Mouse (Mus musculus) testis, adult 2 months (tissue): ENCODE measurements around the gene Gm33543.

Source experiments
- CTCF ChIP-seq: fragments of 200-500 bp; IDR thresholded peaks from 2 replicates; pipeline ENCODE4 v1.5.1; 2012; ENCODE audit warnings: low read depth, mild to moderate bottlenecking, inconsistent platforms, low read length, moderate library complexity; ENCODE audit not compliant: control insufficient read depth, insufficient read depth, insufficient replicate concordance
- POLR2A ChIP-seq: fragments of 200-500 bp; IDR thresholded peaks from 2 replicates; pipeline ENCODE4 v1.6.1; 2012; ENCODE audit warnings: low read depth, mild to moderate bottlenecking, inconsistent platforms, low read length, moderate library complexity; ENCODE audit not compliant: control insufficient read depth

DNA sequence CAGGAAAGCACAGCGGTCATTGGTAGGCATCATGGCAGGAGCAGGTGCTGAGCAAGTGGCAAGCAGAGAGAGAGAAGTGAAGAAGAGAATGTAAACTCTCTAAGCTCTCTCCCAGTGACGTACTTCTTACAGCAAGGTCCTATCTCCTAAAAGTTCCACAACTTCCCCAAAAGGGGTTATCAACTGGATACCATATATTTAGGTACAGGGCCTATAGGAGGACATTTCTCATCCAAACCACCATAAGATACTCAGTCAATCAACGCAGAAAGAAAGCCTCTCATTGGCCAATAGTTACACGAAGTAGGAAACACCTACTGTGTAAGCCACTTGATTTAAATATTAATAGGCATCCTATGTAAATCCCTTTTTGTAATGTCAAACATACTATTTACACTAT is 3.7 kb downstream of the Gm33543 start:
- TF ChIP-seq CTCF (no peak), POLR2A (no peak)
